Mouse (Mus musculus): Measurements from ENCODE around the gene Maf.
A peak's percentile ranks its signal among the peaks of the same experiment; 100 is the strongest.

The Maf gene

GRCm38 (mm10) chr8:115707731-115708590 lies at the start of gene Maf:
TSS of gene Maf (minus strand) at chr8:115707794.
- DNase-seq (ENCODE audit: low read depth, low spot score): peak; percentile 95

DNA sequence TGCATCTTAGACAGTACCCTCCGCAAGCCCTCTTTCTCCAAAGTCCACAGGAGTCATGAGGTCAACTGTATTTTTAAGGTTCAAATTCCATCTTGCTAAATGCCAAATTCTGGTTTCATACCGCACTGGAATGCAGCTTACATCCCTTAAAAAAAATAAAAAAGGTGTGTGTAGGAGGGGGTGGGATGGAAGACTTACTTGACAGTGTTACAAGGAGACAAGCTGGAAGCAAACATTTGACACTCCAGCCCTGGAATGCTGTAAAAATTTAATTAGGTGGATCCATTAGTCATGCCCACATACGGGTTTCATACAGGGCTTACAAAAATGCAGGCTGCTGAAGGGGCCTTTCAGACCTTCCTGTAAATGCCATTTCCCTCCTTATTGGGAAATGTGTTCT lies 49.4 kb upstream of the Maf start:
- no peak for DNase-seq (ENCODE audit: low read depth, low spot score)

DNA sequence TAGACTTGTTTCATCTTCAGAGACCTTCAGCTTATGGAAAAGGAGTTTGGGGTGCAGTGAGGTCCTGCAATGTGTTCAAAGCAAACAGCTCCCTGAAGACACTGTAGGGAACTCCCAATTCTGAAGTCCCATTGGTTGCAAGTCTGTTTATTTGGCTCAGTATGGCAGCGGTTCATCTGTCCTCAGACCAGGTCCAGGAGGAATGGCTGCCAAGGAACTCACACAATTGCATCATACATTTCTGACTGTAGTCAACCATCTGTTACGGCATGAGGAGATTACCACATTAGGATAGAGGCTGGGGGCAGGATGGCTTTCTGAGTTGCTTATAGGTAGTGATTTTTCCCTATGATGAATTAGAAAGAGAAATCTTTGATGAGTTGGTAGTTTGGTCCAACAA lies 48.4 kb upstream of the Maf start:
- no peak for DNase-seq (ENCODE audit: low read depth, low spot score)

DNA sequence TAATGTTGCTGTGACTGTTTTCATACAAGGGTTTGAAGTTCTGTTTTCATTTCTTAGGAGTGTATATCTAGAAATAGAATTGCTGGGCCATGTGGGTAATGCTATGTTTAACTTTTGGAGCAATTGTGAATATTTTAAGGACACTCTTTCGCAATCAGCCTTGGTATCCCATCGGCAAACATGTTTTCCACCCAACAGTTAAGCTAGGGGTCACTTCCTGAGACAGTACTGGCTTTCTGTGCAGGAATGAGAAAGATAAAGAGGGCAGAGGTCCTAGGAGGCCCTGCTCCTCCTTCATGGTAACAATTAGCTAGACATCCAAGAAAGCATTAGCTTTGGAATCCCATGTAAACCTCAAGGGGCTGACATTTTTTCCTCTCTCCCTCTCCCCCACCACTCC lies 47.1 kb upstream of the Maf start:
- DNase-seq (ENCODE audit: low read depth, low spot score): no peak

DNA sequence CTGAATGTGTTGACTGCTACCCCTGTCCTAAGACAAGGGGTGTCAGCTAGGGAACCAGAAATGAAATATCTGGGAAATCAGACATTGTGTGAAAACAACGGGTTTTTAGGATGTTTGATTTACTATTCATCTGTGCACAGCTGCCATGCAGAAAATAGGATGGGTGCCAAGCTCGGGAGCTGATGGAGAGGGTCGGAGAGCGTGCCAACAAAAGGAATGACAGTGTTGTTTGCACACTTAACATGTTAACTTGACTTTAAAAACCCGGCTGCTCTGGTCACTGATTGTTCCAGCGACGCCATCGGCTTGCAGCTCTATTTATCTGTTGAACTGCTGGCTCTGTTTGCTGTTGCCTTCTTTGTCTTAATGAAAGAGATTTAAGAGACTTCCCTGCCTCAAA lies 46.2 kb upstream of the Maf start:
- DNase-seq (ENCODE audit: low read depth, low spot score): no peak

- no peak for DNase-seq (ENCODE audit: low read depth, low spot score)
Observed at GRCm38 (mm10) chr8:115747426-115747825, 39.8 kb upstream of the Maf start.

GRCm38 (mm10) chr8:115745648-115746047 lies 38.1 kb upstream of the Maf start:
- peak; percentile 15 for DNase-seq (ENCODE audit: low read depth, low spot score)

- DNase-seq (ENCODE audit: low read depth, low spot score): no peak
Observed at GRCm38 (mm10) chr8:115743441-115743840, 35.8 kb upstream of the Maf start.

DNA sequence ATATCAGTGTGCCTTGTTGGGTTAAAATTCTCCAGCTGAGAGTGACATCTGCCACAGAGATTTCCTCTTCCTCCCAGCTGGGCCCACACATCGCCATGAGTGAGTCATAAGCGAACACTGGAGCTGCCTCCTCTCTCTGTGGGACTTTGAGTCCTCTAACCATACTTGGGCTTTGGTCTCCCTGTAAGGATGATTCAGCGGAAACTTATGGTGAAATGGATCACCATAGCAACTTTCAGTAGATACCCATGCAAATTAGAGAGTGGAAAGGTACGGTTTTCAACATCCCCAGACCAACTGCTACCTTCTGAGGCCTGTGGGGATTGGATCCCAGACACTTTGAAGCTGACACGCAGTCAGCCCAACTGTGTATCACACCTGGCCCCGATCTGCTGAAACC lies 35.1 kb upstream of the Maf start:
- peak; percentile 39 for DNase-seq (ENCODE audit: low read depth, low spot score)

- DNase-seq (ENCODE audit: low read depth, low spot score): no peak
Observed at GRCm38 (mm10) chr8:115741964-115742363, 34.4 kb upstream of the Maf start.

DNA sequence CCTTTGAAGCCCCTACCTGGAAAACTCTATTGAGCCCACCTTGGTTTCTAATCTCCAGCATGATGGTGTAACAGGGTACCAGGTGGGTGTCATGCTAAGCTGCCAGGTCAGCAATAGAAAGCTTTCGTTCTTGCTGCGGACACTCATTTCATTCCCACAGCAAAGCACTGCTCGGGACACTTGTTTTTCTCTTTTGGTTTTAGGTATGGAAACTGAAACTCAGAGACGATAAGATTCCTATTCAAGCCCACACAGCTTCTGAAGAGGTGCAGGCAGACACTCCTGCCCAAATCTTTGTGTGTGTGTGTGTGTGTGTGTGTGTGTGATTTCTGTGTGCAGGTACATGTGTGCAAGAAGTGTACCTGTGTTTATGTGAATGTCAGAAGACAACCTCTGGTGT lies 32.2 kb upstream of the Maf start:
- DNase-seq (ENCODE audit: low read depth, low spot score): peak; percentile 17

DNA sequence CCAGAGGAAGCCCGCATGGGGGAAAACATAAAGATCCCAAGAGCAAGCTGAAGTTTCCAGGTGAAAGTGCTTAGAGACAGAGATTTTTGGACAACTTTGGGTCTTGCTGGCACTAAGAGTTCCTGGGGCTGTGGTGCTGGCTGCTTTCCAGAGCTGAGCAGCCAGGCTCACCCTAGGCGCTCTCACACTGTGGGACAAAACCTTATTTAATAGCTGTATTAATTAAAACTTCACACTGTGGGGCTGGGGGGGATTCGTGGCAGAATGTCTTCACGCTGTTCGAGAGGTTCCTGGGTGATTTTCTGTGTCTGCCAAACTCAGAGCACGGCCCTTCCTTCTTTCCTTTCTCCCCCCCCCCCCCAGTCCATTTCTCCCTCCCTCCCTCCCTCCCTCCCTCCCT lies 24.8 kb upstream of the Maf start:
- DNase-seq (ENCODE audit: low read depth, low spot score): no peak

- DNase-seq (ENCODE audit: low read depth, low spot score): peak; percentile 66
Observed at GRCm38 (mm10) chr8:115726807-115727206, 19.2 kb upstream of the Maf start.

GRCm38 (mm10) chr8:115726231-115726630 lies 18.6 kb upstream of the Maf start:
- DNase-seq (ENCODE audit: low read depth, low spot score): peak; percentile 20

DNA sequence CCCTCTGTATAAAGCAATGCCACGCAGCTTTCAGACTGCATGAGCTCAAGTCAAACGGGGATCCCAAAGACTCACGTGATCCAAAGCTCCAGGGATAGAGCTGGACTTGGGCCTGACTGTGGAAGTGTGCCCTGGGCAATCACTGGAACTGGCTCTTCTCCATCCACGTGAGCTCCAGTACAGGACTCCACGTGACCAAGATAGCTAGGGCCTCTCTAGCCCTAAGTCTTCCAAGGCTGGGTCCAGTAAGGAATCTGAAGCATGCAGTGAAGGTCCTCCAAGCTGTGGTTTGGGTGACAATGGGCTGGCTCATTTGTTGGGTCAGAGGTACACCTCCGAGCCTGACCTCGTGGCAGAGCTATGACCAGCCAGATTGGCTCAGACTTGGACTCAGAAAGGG lies 11.5 kb upstream of the Maf start:
- DNase-seq (ENCODE audit: low read depth, low spot score): no peak

- no peak for DNase-seq (ENCODE audit: low read depth, low spot score)
Observed at GRCm38 (mm10) chr8:115718621-115719020, 11.0 kb upstream of the Maf start.

GRCm38 (mm10) chr8:115715262-115715661 lies 7.7 kb upstream of the Maf start:
- DNase-seq (ENCODE audit: low read depth, low spot score): no peak

- no peak for DNase-seq (ENCODE audit: low read depth, low spot score)
Observed at GRCm38 (mm10) chr8:115711106-115711505, 3.5 kb upstream of the Maf start.

- DNase-seq (ENCODE audit: low read depth, low spot score): no peak
Observed at GRCm38 (mm10) chr8:115709931-115710330, 2.3 kb upstream of the Maf start.

DNA sequence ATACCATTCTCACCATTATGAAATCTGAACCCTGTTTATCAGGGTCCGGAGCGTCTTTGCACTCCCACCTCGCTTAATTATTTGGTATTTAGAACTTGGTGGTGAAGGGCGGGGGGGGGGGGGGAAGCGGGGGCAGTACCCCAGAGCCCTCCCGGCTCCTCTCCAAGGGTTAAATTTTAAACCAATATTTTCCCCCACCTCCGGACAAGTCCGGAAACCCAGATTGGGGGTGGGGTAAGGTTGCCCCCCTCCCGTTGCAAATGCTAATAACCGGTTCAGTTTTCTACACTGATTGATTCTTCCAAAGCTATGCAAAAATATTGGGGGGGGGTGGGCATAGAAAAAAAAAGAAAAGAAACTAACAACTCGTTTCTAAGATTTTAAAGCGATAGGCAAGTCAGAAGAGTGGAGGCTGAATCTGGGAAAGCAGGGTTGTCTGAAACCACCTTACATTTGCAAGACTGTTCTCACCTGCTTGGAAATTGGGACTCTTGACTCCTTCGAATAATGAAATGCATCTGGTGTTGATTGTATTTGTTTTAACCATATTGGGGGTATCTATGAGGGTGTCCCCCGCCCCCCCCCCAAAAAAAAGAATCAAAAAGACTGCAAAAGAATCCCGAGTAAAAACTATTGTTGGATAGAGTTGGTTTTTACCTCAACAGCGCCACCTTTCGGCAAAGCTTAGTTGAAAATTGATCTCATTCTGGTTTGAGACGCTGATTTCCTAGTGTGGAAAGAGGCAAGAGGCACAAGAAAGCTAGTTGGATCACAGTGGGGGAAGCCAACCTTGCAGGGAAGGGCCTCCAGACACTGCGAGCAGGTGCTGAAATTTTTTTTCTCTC lies 1.6 kb upstream of the Maf start:
- DNase-seq (ENCODE audit: low read depth, low spot score): peak; percentile 87

DNA sequence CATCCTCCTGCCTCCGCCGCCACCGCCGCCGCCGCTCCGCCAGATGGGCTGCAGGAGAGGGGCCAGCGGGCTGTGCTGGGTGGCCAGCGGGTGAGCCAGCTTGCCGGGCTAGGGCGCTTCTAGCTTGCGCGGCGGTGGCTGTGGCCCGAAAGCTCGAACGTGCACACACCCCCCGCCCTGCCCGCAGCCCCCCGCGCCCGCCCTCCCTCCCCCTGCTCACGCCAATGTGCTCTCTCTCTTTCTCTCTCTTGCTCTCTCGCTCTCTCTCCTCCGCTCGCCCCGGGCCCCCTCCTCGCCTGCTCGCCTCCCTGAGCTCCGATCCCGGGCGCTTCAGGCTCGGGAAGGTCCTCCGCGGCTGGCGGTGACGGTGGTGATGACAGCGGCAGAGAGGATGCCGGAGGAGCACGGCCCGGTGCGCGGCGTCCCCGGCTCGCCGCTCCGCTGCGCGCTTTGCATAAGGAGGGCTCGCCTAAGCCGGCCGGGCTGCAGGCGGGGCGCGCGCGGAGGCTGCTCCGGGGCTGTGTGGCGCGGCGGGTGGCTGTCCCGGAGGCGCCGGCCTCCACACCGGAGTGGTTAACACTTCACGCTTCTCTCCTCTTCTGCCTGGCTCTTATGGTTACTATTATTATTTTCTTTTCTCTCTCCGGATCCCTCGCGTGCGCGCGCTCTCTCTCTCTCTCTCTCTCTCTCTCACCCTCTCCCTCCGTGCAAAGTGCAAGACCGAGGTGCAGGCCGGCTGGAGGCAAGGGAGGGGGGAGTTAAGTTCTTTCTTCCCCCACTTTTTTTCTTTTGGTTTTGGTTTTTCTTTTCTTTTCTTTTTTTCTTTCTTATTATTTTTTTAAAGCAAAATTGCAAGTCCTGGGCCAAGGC lies 498 bp downstream of the Maf start:
- DNase-seq (ENCODE audit: low read depth, low spot score): peak; percentile 82

DNA sequence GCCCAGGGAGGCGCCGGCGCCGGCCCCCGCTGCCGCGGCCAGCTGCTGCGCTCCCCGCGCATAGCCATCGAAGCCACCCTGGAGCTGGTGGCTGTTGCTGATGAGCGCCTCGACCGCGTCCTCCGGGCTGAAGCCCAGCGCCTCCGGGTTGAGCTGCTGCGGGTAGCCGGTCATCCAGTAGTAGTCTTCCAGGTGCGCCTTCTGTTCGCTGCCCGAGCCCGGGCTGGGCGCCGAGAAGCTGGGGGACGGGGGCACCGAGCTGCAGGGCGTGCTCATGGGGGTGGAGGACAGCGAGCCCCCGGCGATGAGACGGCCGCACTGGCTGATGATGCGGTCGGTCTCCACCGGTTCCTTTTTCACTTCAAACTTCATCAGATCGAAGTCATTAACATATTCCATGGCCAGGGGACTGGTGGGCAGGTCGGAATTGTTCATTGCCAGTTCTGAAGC lies 1.2 kb downstream of the Maf start:
- peak; percentile 57 for DNase-seq (ENCODE audit: low read depth, low spot score)

Data from CD4-positive, CD25-positive, alpha-beta regulatory T cell, adult 2 months (primary cell).